8 mouse cellular contexts compared by ENCODE assay signal in genomic region chr7:35687229-35687628, GRCm38 (mm10). TPM values are rescaled to one million over a fixed set of nuclear protein-coding genes. Genes with fewer than 3 reads are reported as not detected.
A peak's percentile ranks its signal among the peaks of the same experiment; 100 is the strongest.
DNase-seq lines count a peak whose midpoint lies in the region; ATAC-seq lines count a peak whose summit lies in the region.

No protein-coding gene starts in this region.

- H3K4me2 ChIP-seq in embryonic facial prominence, embryonic 13.5 days: peak overlapping the region; percentile 41
- peak overlapping the region; percentile 9; the same call in 1 of the 2 replicates for H3K4me2 ChIP-seq in hindbrain, embryonic 16.5 days (ENCODE audit: low read length)
- peak overlapping the region; percentile 40 for H3K4me2 ChIP-seq in liver, embryonic 11.5 days
- H3K4me2 ChIP-seq in neural tube, embryonic 12.5 days (replicated peaks): peak overlapping the region; percentile 25

- 23% methylated on average over 10 of the region's 10 CpGs for WGBS in embryonic facial prominence, embryonic 13.5 days
- WGBS in hindbrain, embryonic 16.5 days: 29% methylated on average over 10 of the region's 10 CpGs
- WGBS in liver, embryonic 11.5 days: 28% methylated on average over 10 of the region's 10 CpGs
- 25% methylated on average over 10 of the region's 10 CpGs for WGBS in neural tube, embryonic 12.5 days

- ATAC-seq in embryonic facial prominence, embryonic 13.5 days (ENCODE audit: insufficient number of reproducible peaks, insufficient read depth, low FRiP score, low TSS enrichment, low read depth): no peak
- ATAC-seq in hindbrain, embryonic 16.5 days: no peak
- ATAC-seq in liver, embryonic 11.5 days (replicated peaks; ENCODE audit: low FRiP score): no peak
- no peak; the same call in 1 of the 2 replicates for ATAC-seq in neural tube, embryonic 12.5 days (ENCODE audit: low FRiP score, low read depth)

- no peaks in the 10 kb centered on the region for H3K27me3 ChIP-seq in embryonic facial prominence, embryonic 13.5 days
- H3K27me3 ChIP-seq in hindbrain, embryonic 16.5 days (replicated peaks; ENCODE audit: control insufficient read depth, insufficient read depth, low read length): no peaks in the 10 kb centered on the region
- no peaks in the 10 kb centered on the region for H3K27me3 ChIP-seq in liver, embryonic 11.5 days (replicated peaks; ENCODE audit: control insufficient read depth, insufficient read depth, low read length)
- H3K27me3 ChIP-seq in neural tube, embryonic 12.5 days (replicated peaks): no peaks in the 10 kb centered on the region

- H3K4me1 ChIP-seq in embryonic facial prominence, embryonic 13.5 days: peaks cover 38% of the 10 kb centered on the region
- peaks cover 17% of the 10 kb centered on the region for H3K4me1 ChIP-seq in hindbrain, embryonic 16.5 days (ENCODE audit: control insufficient read depth, insufficient read depth, low read depth, low read length)
- peaks cover 13% of the 10 kb centered on the region; the same call in 1 of the 2 replicates for H3K4me1 ChIP-seq in liver, embryonic 11.5 days (replicated peaks; ENCODE audit: control insufficient read depth, insufficient read depth, low read length)
- H3K4me1 ChIP-seq in neural tube, embryonic 12.5 days: no peaks in the 10 kb centered on the region; the same call in none of the 2 replicates

- H3K27ac ChIP-seq in embryonic facial prominence, embryonic 13.5 days: no peak overlapping the region
- H3K27ac ChIP-seq in hindbrain, embryonic 16.5 days (ENCODE audit: low read depth, low read length): no peak overlapping the region
- H3K27ac ChIP-seq in liver, embryonic 11.5 days (ENCODE audit: low read depth, low read length): no peak overlapping the region
- H3K27ac ChIP-seq in neural tube, embryonic 12.5 days: no peak overlapping the region

- H3K9ac ChIP-seq in embryonic facial prominence, embryonic 13.5 days: no peak overlapping the region
- no peak overlapping the region for H3K9ac ChIP-seq in hindbrain, embryonic 16.5 days (ENCODE audit: low read depth, low read length)
- no peak overlapping the region for H3K9ac ChIP-seq in liver, embryonic 11.5 days (ENCODE audit: low read depth, low read length)
- no peak overlapping the region for H3K9ac ChIP-seq in neural tube, embryonic 12.5 days

- no peaks in the 10 kb centered on the region for H3K9me3 ChIP-seq in embryonic facial prominence, embryonic 13.5 days
- H3K9me3 ChIP-seq in hindbrain, embryonic 16.5 days (ENCODE audit: control insufficient read depth, low read length): no peaks in the 10 kb centered on the region
- H3K9me3 ChIP-seq in liver, embryonic 11.5 days (ENCODE audit: control insufficient read depth, low read length): no peaks in the 10 kb centered on the region
- H3K9me3 ChIP-seq in neural tube, embryonic 12.5 days: no peaks in the 10 kb centered on the region

- DNase-seq in gastrocnemius, adult 18-20 months (ENCODE audit: low spot score): peak; percentile 29
- no peak for DNase-seq in gastrocnemius, adult 8-10 months (ENCODE audit: low spot score in 2 of 2)
- no peak for DNase-seq in liver, embryonic 11.5 days (ENCODE audit: low spot score)
- no peak for DNase-seq in left cerebral cortex, postnatal 36 days (ENCODE audit: low spot score in 2 of 2)
- DNase-seq in right cerebral cortex, postnatal 36 days (ENCODE audit: low spot score in 2 of 2): no peak

- H3K36me3 ChIP-seq in embryonic facial prominence, embryonic 13.5 days: peaks cover 22% of the 10 kb centered on the region
- H3K36me3 ChIP-seq in hindbrain, embryonic 16.5 days (ENCODE audit: control insufficient read depth, insufficient read depth, low read length): no peaks in the 10 kb centered on the region
- H3K36me3 ChIP-seq in liver, embryonic 11.5 days (ENCODE audit: control insufficient read depth, insufficient read depth, low read length): no peaks in the 10 kb centered on the region
- peaks cover 22% of the 10 kb centered on the region for H3K36me3 ChIP-seq in neural tube, embryonic 12.5 days

- intact Hi-C loops in left cerebral cortex, postnatal 36 days (cut with DNase I): loop anchor here (5.0 to 10.0 kb wide), 2 partner anchors 65 to 1208 kb away; partner anchors contain the start of gene Dpy19l3

- no peak overlapping the region for H3K4me3 ChIP-seq in embryonic facial prominence, embryonic 13.5 days
- H3K4me3 ChIP-seq in hindbrain, embryonic 16.5 days (ENCODE audit: low read length): no peak overlapping the region
- no peak overlapping the region for H3K4me3 ChIP-seq in liver, embryonic 11.5 days (ENCODE audit: low read depth, low read length)
- no peak overlapping the region for H3K4me3 ChIP-seq in neural tube, embryonic 12.5 days

RNA-seq across cellular contexts. Expression of gene Pdcd5, which starts 39.9 kb away (rescaled TPM):
- 100 to 1,000 TPM; 148 to 149 TPM for total RNA-seq in gastrocnemius, adult 18-20 months (2021)
- 100 to 1,000 TPM in 2 of 4 experiments, 10 to 100 TPM in 2; 89.8 to 131 (median 108) TPM for total RNA-seq in gastrocnemius, adult 8-10 months (2022)
- polyA plus RNA-seq in embryonic facial prominence, embryonic 13.5 days (2015; fragmentation: Nextera tagmentation; extraction: Ambion mirVana): 289 and 328 TPM in 2 replicates
- polyA plus RNA-seq in hindbrain, embryonic 16.5 days (2015; fragmentation: Nextera tagmentation; extraction: Ambion mirVana): 244 and 248 TPM in 2 replicates
- 284 and 301 TPM in 2 replicates for polyA plus RNA-seq in liver, embryonic 11.5 days (2014; fragmentation: Nextera tagmentation; extraction: Ambion mirVana)
- polyA plus RNA-seq in neural tube, embryonic 12.5 days (2016; fragmentation: Nextera tagmentation; extraction: Ambion mirVana): 267 and 276 TPM in 2 replicates
- total RNA-seq in left cerebral cortex, postnatal 36 days (2021): 10 to 100 TPM; 69.4 to 71.6 TPM
